Mouse (Mus musculus) gastrocnemius, postnatal 36 days (tissue): Measurements from ENCODE around the gene Pheta1. TPM values are rescaled to one million over a fixed set of nuclear protein-coding genes. Genes with fewer than 3 reads are reported as not detected.
"Not testable (repeated sequence)": the region's sequence is repeated elsewhere in the genome, so short reads cannot be mapped to it uniquely, and the experiment has no call there.

Source experiments
- DNase-seq, 2 experiments: peaks; one replicate each; pipeline ENCODE4 v3.0.0; 2022
- intact Hi-C: fragments of 180-260 bp; cut with DNase I; formaldehyde crosslinking; loops from one replicate; pipeline ENCODE4 v1.15.1; 2025
- total RNA-seq, 2 experiments: library from RNA; stranded (reverse); gene quantifications; 2 replicates each; pipeline ENCODE4 v1.2.3; 2021

Pheta1 gene
- total RNA-seq, 2 experiments from 2014 or later = 4.5 to 6.0 TPM

DNA sequence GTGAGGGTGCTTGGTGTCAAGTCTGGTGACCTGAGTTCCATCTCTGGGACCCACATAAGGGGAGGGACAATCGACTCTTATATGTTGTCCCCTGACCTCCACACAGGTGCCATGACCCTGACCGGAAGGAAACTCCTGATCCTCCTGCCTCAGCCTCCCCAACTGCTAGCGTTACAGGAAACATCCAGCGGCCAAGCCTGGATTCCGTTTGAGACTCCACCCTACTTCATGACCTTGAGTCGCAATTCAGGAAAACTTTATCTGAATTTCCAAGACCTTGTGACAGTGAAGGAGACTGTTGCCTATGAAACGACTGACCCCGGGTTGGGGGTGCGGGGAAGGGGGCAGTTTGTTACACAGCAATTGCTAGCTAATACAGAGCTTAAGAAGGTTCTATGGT lies 7.3 kb upstream of the Pheta1 start:
- no peak for DNase-seq
- intact Hi-C loops = loop anchor here (10.0 kb wide), 1 partner anchor 47 kb away; no protein-coding TSS in a partner anchor

DNA sequence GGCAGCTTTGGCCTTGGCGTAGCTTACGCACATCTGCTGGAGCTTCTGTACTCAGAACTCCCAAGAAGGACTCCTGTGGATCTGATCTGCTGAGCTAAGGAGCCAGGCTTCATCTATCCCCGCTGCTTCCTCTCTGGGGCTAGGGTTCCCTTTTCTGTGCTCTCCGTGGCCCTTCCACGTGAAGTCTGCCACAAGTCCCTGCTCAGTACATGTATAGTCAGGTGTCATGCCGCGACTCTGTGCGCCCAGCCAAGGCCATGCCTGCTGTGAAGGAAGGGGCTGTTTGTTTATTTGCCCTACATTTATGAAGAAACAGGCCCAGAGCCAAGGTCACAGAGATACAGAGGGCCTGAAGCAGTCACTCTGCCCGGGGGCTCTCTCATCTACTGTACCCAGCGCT lies 6.8 kb upstream of the Pheta1 start:
- intact Hi-C loops = loop anchor here (2.0 to 10.0 kb wide), 2 partner anchors 27 to 47 kb away; no protein-coding TSS in a partner anchor
- no peak for DNase-seq

DNA sequence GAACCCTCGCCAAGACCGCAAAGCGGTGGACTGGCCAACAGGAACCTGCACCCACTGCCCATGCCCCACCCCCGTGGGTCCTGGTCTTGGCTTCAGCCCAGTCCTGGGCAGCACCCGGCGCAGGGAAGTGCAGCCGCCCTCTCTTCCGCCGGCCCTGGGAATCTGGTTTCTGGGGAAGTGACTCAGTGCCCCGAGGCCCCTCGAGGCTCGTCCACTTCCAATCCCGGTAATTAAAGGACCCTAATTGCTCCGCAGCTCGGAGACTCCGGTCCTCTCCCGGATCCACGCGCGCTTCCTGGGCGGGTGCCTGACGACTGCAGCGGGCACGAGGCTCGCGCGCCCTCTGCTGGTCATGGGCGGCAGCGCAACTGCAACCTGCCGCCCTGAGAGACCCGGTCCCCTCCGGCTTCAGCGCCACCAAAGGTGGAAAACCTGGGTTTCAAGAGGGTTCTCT lies 6.1 kb upstream of the Pheta1 start:
- peak; percentile 77 to 81 for DNase-seq
- intact Hi-C loops = loop anchor here (2.0 to 10.0 kb wide), 2 partner anchors 28 to 48 kb away; no protein-coding TSS in a partner anchor

DNA sequence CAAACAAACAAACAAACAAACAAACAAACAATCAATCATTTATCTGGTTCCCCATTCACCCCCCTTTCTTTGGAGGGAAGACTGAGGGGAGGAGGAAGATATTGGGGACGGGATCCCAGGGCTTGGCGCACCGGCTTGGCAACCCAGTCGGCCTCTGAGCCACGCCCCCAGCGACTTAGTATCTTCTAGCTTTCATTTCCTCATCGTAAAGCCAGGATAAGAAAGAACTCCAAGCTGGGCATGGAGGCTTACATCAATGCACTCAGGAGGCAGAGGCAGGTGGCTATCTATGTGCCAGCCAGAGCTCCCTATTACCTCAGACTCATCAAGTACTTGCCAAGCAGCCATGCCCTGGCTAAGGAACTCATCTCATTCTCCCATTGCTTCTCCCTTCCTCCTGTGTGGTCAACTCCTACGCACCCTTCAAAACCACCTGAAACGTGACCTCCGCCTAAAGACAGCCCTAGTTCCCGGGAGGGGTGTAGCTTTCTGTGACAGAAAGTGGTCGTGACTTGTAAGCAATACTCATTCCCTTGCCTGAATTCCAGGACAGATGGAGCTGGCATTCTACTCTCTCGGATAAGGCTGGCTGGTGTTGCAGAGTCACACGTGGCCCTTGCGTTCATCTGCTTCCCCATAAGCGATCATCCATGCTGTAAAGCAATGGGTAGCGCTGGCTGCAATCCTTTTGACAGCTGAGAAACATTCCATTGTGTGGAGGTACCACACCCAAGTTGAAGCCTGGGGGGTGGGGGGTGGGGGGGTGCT lies 5.5 kb upstream of the Pheta1 start:
- no peak for DNase-seq
- intact Hi-C loops = loop anchor here (2.0 to 10.0 kb wide), 2 partner anchors 29 to 49 kb away; no protein-coding TSS in a partner anchor

DNA sequence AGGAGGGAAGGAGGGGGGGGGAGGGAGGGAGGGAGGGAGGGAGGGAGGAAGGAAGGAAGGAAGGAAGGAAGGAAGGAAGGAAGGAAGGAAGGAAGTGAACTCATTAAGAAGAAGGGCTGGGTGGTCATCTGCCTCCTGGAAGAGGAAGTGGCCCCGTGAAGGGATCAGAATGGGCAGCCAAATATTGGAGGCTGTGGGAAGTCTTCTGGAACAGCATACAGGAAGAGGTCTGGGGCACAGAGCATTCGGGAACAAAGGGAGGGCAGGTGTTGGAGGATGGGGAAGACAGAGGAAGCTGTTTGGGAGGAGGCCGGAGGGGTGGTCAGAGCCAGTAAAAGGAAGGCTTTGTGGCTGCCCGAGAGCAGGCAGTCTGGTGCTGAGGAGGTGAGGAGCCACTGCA lies 3.4 kb upstream of the Pheta1 start:
- no peak for DNase-seq
- intact Hi-C loops = loop anchor here (10.0 kb wide), 1 partner anchor 51 kb away; no protein-coding TSS in a partner anchor

DNA sequence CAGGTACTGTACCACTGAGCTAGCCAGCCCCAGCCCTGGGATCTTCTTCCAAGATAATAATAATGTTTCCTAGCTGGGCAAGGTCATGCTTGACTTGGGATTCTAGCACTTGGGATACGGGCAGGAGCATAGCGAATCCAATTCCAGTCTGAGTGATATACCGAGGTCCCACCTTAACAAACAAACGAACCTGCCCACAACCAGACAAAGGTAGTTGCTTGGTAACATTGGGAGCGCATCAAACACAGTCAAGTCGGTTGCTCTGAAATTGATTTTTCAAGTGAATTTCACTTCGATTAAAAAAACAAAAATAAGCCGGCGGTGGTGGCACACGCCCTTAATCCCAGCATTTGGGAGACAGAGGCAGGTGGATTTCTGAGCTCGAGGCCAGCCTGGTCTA lies 2.5 kb upstream of the Pheta1 start:
- DNase-seq = no peak
- intact Hi-C loops = loop anchor here (10.0 kb wide), 1 partner anchor 52 kb away; no protein-coding TSS in a partner anchor

DNA sequence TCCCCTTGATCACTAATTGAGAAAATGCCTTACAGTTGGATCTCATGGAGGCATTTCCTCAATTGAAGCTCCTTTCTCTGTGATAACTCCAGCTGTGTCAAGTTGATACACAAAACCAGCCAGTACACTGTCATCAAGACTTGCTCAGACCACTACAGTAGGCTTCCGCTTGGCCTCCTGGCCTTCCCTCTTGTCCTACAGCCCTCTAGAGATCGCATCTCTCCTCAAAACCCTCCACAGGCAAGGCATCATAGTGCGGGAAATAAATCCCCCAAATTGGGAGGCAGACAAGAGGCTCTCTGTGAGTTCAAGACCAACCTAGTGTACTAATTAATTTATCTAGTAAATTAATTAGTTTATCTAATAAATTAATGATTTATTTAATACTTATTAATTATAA lies 1.5 kb upstream of the Pheta1 start:
- intact Hi-C loops = loop anchor here (10.0 kb wide), 1 partner anchor 52 kb away; no protein-coding TSS in a partner anchor
- DNase-seq = not testable (repeated sequence)

DNA sequence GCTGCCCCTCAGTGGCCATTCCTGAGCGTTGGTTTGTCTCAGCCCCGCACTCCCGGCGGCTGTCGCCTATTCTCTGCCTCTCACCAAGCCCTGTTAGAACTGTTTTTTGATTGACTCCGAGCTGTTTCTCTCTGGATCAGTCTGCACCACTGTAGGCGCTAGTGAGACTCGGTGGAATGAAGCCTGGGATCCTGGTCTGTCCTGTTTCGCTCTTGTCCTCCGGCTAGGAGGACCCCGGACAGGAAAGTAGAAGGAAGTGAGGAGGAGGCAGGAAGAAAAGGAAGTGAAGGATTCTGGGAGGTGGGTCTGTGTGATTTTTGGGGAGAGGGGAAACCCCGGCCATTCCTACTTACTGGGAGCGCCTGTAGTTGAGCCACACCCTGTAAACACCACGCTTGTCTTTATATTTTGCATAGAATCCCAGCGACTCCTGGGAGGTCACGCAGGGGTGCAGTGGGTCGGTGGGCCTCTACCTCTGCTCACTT lies 707 bp upstream of the Pheta1 start:
- intact Hi-C loops = loop anchor here (10.0 kb wide), 1 partner anchor 53 kb away; no protein-coding TSS in a partner anchor
- DNase-seq = no peak

DNA sequence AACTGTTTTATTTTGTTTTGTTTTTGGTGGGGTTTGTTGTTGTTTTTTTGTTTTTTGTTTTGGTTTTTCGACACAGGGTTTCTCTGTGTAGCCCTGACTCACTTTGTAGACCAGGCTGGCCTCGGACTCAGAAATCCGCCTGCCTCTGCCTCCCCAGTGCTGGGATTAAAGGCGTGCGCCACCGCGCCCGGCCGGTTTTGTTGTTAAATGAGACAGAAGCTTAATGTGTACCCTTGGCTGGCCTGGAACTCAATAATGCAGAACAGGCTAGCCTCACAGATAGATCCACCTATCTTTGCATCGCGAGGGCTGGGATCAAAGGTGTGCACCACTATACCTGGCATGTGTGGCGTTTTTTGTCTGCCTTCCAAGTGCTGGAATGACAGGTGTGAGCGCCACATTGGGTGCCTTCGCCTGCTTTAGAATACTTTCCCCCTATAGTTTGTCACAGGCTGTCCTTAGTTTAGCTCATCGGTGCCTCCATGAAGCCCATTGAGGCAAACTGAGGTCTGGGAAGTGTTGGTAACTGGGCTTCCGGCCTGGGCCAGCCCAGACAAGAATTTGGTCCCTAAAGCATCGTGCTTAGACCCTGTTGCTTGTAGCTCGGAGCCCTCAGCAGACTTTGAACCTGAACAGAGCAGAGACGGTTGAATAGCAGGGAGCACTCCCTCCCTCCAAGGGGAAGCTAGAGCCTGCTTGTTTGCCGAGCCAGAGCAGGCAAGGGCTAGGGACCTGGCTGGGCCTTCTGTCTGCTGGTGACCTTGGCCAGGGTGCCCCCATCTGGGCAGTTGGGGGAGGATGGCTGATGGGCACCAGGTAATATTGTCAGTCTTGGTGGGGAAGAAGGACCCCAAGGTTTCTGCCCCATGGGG lies 930 bp downstream of the Pheta1 start:
- no peak for DNase-seq
- intact Hi-C loops = loop anchor here (10.0 kb wide), 1 partner anchor 55 kb away; no protein-coding TSS in a partner anchor

DNA sequence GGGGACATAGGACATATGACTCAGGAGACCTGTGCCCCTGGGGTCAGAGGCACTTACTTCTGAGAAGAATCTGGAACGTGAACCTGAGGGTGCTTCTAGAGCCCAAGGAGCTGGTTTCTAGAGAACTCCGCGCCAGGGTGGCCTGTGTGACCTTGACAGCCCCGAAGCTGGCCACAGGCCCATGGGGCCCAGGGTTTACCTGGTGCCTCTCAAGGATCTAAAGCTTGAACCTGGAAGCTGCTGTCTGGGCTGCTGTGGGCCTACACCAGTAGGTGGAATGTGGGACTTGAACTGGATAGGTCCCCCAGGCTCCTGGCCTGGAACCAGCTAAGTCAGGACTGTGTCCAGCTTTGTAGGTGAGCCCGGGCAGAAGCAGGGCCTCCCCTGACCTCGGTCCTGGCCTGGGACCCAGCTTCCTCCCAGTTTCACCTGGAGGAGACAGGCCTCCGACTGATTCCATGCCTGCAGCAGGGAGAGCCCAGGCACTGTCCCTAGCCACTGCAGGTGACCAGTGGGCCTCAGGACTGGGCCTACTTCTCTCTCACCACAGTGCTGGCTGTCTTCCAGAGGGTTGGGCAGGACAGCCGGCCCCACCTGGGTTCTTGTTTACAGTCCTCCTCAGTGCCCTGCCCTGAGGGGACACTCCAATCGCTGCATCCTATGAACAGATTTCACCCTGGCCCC lies 4.7 kb downstream of the Pheta1 start:
- intact Hi-C loops = no loop called here
- DNase-seq = no peak

DNA sequence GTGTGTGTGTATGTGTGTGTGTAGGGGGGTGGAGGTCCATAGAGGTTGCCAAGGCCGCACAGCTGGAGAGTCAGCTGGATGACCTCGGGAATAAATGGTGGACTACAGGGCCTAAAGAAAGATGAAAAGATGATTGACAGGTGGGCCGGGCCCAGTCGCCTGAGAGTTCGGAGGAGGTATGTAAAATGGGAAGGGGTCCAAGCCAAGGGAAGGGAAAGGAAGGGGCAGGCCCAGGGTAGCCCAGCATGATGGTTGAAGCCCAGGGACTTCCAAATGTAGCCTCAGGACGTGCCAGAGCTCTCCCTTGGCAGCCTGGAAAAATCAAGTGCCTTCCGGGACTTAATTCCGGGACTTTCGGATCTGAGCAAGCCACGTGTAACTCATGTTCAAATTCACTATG lies 6.0 kb downstream of the Pheta1 start:
- intact Hi-C loops = no loop called here
- DNase-seq = no peak

DNA sequence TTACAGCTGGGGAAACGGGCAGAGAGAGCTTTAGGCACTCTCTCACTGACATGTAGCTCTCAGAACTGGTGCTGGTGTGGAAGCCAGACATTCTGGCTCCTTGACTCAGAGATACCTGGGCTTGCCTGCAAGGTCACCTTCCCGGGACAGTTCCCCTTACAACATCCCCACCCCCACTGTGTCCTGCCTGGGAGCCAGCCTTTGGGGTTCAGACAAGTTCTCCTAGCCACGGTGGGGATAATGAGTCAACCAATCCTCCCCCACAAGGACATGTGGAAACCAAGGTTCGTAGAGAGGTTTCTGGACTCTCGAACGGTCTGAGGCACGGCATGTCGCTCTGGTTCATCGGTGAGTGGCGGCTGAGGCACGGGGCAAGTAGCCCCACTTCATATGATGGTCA lies 8.0 kb downstream of the Pheta1 start:
- intact Hi-C loops = no loop called here
- DNase-seq = no peak

DNA sequence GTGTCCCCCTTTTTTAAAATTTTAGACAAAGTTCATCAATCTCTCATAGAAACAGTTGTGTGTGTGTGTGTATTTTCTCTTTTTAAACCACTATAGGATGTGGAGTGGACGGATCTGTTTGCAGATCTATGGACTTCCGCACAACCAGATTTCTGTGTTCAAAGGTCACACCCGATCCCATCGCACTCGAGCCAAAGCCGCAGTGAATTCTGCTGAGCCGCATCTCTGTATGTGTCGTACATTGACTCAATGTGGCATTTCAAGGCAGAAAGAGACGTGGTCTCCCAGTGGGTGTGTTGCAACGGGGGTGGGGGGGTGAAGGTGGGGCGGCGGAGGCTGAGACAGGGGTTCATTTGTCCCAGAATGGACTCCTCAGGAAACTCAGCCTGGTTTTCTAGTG lies 9.6 kb downstream of the Pheta1 start:
- DNase-seq = no peak
- intact Hi-C loops = no loop called here

DNA sequence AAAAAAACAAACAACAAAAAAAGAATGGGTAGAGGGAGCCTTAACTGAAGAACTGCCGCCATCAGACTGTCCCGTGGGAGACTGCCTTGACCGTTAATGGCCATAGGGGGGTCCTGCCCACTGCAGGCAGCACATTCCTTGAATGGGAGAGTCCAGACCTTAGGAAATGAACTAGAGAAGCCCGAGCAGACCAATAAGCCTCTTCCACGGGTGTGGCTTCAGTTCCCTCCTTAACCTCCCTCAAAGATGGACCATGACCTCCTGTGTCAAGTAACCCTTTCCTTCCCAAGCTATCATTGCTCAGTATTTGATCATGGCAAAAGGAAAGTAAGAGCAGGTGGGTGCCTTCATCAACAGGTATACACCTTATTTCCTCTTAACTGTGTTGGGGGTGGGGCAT lies 13.2 kb downstream of the Pheta1 start:
- no peak for DNase-seq
- intact Hi-C loops = no loop called here

DNA sequence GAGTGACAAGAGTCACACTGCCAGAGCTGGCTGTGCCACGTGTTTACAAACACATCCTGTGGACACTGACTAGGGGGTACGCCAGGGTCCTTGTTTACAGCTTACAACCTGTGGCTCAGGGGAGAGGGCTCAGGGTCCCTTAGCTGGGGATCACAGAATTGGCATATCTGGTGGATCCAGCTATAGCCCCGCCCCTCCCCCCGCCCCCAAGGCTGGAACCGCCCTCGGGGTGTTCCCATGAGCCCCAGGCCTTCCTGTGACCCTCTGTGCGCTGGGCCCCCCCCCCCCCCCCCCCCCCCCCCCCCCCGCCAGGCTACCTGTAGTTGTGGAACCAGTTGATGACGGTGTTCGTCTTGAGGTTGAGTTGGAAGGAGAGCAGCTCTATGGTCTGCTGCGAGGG lies 15.5 kb downstream of the Pheta1 start:
- intact Hi-C loops = no loop called here
- DNase-seq = no peak

DNA sequence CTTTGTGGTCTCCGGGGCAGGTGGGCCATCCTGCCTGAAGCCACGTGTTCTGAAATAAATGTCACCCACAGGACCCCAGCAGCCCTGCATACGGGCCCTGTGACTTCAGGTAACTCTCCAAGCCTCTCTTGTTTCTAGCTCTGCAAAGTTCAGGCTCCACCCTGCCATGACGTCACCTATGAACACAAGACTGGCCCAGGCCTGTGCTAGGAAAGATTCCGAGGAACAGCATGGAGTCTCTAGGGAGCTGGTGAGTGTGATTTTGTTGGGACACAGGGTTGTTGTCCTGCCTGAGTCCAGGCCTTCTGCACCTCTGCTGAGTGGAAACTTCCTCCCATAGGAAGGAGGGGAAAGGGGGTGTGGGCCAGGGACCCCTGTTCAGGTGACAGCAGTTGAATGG lies 19.2 kb downstream of the Pheta1 start:
- no peak for DNase-seq
- intact Hi-C loops = no loop called here

DNA sequence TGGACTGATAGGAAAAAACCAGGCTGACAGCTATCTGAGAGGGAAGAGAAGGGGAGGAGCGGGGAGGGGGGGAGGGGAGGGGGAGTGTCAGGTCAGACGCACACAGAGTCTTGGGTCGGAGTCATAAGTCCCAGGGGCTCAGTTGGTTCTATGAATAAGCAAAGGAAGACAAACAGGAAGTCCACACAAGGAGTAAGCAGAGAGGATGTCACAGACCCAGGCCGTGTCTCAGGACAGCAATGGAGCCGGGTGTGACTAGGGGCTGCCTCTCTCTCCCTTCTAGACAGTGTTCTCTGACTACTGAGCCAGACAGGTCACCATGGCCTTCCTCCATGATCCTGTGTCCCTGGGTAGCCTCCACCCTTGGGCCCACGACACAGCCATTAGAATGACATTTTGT lies 22.0 kb downstream of the Pheta1 start:
- intact Hi-C loops = loop anchor here (5.0 kb wide), 2 partner anchors 121 to 186 kb away; no protein-coding TSS in a partner anchor
- DNase-seq = no peak

DNA sequence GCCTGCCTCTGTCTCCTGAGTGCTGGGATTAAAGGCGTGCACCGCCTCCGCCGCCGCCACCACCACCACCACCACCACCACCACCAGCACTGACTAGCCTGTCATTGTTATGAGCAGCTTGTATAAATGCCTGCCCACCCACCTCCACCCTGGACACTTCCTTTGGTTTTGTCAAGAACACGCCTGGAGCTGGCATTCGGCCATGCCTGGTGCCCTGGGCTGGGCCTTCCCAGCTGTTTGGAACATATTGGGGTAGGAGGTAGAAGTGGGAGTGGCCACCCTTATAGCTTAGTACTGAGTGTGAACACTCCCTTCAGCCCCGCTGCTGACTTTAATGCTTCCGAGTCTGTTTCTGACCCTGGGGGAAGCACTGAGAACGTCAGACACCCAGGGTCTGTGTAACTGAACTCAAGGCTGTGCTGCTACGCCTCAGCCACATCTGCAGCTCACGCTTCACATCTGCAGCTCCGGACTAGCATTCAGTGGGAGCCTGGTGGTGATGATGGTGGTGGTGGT lies 22.8 kb downstream of the Pheta1 start:
- peak in 1 of 2 experiments; percentile 34 for DNase-seq
- intact Hi-C loops = loop anchor here (2.0 to 5.0 kb wide), 3 partner anchors 121 to 219 kb away; no protein-coding TSS in a partner anchor

DNA sequence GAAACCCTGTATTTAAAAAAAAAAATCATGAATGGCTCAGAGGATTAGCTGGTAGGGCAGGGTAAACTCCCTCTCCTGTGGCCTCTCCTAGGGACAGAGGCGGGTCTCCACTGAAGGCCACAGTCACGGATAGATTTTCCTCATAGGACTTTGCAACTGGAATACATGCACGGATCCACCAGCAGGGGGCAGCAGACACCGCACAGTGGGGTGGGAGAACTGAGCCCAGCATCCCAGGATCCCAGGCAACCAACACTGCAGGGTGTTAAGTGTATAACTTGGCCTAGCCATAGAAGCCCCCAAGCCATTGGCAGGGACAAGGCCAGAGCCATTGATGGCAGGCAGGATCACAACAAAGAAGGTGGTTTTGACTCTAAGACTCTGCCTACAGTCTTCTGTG lies 23.4 kb downstream of the Pheta1 start:
- intact Hi-C loops = loop anchor here (2.0 to 5.0 kb wide), 3 partner anchors 120 to 219 kb away; no protein-coding TSS in a partner anchor
- DNase-seq = peak; percentile 74 to 80

DNA sequence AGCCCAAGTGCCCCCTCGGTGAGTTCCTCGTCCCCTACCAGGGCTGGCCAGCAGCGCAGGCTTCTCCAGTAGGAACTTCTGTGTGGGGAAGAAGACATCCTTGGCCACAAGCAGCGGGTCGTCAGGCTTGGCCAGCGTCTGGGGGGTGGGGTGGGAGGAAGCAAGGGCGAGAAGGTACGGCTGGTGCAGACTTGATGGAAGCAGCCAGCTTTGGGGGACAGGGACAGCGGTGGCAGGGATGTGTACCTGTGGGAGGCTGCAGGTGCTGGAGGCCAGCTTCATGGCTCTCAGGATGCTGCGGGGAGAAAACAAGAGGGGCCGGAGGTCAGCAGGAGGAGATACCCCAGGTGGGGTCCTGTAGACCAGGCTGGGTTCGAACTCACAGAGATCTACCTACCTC lies 26.3 kb downstream of the Pheta1 start:
- intact Hi-C loops = loop anchor here (5.0 kb wide), 1 partner anchor 62 kb away; no protein-coding TSS in a partner anchor
- no peak for DNase-seq
